Mouse (Mus musculus): ENCODE data around the gene P2ry12.

- TF ChIP-seq TAL1 (IDR thresholded peaks at IDR 0.05; ENCODE audit: low read length) (no peak), GATA1 (IDR thresholded peaks at IDR 0.05; ENCODE audit: low read length) (no peak)
Observed at GRCm38 (mm10) chr3:59262704-59263103, at the start of gene P2ry12.
